Mouse (Mus musculus): ENCODE measurements around the gene Kat2b. TPM values are rescaled to one million over a fixed set of nuclear protein-coding genes. Genes with fewer than 3 reads are reported as not detected.
A peak's percentile ranks its signal among the peaks of the same experiment; 100 is the strongest.
"Not testable (repeated sequence)": the region's sequence is repeated elsewhere in the genome, so short reads cannot be mapped to it uniquely, and the experiment has no call there.

Gene Kat2b
- polyA plus RNA-seq, 1 experiment, result 11.2 TPM

GRCm38 (mm10) chr17:53594590-53594989 is 27.9 kb downstream of the Kat2b start:
- TF ChIP-seq CTCF (IDR thresholded peaks at IDR 0.05; ENCODE audit: insufficient read depth, low read length) (no peak), POLR2A (IDR thresholded peaks at IDR 0.05; ENCODE audit: borderline replicate concordance, extremely low read depth, low read depth, low read length) (no peak)
- WGBS, result 65% methylated on average over 4 of the region's 4 CpGs
- H3K4me1 ChIP-seq (ENCODE audit: control insufficient read depth, insufficient read depth, low read length), result peaks cover 18% of the 10 kb centered on the region
- H3K4me3 ChIP-seq (replicated peaks; ENCODE audit: extremely low read depth, low read depth, low read length), result no peak overlapping the region
- no peak for DNase-seq

GRCm38 (mm10) chr17:53595527-53595926 is 28.9 kb downstream of the Kat2b start:
- Histone ChIP-seq H3K4me1 (ENCODE audit: control insufficient read depth, insufficient read depth, low read length) (peaks cover 18% of the 10 kb centered on the region), H3K4me3 (replicated peaks; ENCODE audit: extremely low read depth, low read depth, low read length) (no peak overlapping the region)
- no peak for TF ChIP-seq CTCF (IDR thresholded peaks at IDR 0.05; ENCODE audit: insufficient read depth, low read length)
- no peak for TF ChIP-seq POLR2A (IDR thresholded peaks at IDR 0.05; ENCODE audit: borderline replicate concordance, extremely low read depth, low read depth, low read length)
- 59% methylated on average over 8 of the region's 8 CpGs for WGBS
- no peak for DNase-seq

DNA sequence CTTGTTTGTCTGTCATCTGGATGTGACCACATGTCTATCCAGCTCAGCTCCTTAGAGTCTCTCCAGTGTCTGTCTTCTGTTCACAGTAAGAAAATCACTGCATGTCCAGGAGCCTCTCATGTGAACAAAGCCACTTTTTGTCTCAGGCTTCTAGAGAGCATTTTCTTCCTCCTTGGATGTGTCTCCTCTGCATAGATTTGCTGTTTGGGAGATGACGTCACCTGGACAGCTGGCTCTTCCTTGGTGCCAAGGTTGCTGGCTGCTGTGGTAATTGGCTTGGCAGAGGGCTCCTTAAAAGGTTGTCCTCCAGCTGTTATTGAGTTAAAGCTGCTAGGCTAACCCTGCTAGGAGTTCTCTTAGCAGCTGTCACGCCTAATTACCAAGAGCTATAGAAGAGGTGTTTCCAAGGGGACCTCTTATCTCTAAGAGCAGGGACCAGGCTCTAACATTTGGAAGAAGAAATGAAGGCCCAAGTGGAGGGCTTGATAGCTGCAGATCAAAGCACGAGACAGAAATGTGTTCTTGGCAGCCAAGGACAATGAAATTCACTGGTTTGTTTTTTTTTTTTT is 29.7 kb downstream of the Kat2b start:
- peak; percentile 33 for DNase-seq
- Histone ChIP-seq H3K4me1 (ENCODE audit: control insufficient read depth, insufficient read depth, low read length) (peaks cover 18% of the 10 kb centered on the region), H3K4me3 (replicated peaks; ENCODE audit: extremely low read depth, low read depth, low read length) (no peak overlapping the region)
- WGBS, result 33% methylated on average over 3 of the region's 3 CpGs
- TF ChIP-seq POLR2A (IDR thresholded peaks at IDR 0.05; ENCODE audit: borderline replicate concordance, extremely low read depth, low read depth, low read length) (no peak), CTCF (IDR thresholded peaks at IDR 0.05; ENCODE audit: insufficient read depth, low read length) (no peak)

DNA sequence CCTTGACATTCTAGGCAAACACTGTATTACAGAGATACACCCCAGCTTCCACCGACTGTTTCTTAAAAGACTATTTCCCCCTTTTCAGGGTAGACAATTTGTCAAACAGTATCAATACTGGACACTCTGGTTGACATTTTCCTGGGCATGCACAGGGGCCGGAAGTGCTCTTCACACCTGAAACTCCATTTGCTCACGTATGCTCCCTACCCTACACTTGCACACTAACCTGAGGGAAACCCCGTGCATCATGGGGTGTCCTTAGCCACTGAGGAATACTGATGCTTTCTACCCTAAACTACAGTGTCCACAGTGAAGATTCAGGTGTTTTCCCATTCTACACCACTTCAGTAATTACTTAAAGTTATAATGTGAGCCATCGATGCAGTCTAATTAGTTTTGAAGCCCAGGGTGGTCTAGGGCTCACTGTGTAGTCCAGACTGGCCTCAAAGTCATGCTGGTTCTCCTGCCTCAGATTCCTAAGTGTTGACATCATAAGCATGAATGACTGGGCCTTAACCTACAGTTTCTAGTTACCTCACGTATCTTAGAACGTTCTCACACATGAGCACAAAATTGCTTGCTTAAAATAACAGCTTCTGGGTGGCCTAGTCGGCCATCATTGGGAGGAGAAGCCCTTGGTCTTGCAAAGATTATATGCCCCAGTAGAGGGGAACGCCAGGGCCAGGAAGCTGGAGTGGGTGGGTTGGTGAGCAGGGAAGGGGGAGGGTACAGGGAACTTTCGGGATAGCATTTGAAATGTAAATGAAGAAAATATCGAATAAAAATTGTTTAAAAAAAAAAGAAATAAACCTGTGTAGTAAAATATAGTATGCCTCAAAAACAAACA is 30.5 kb downstream of the Kat2b start:
- peaks cover 18% of the 10 kb centered on the region for H3K4me1 ChIP-seq (ENCODE audit: control insufficient read depth, insufficient read depth, low read length)

DNA sequence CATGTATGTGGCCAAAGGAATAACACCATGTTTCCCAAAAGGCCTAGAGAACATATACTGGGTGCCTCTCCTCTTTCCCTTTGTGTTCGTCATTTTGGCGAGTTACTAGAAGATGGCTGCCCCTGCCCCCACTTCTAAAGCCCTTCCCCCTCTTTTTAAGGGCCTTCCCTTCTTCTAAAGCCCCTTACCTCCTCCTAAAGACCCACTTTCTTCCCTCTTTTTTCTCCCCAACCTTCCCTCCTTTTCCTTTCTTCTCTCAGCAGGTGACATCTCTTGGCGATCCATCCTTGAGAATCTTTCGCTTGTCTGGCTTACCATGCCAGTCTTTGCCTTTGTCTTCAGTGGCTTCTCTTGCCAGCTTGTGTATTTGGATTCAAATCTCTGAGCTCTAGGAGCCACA is 31.9 kb downstream of the Kat2b start:
- TF ChIP-seq CTCF (IDR thresholded peaks at IDR 0.05; ENCODE audit: insufficient read depth, low read length) (no peak), POLR2A (IDR thresholded peaks at IDR 0.05; ENCODE audit: borderline replicate concordance, extremely low read depth, low read depth, low read length) (no peak)
- Histone ChIP-seq H3K4me3 (replicated peaks; ENCODE audit: extremely low read depth, low read depth, low read length) (no peak overlapping the region), H3K4me1 (ENCODE audit: control insufficient read depth, insufficient read depth, low read length) (peaks cover 18% of the 10 kb centered on the region)
- WGBS, result 90% methylated on average over 4 of the region's 4 CpGs
- no peak for DNase-seq

More for the DNA sequence above, 30.5 kb downstream of the Kat2b start:
- TF ChIP-seq CTCF (IDR thresholded peaks at IDR 0.05; ENCODE audit: insufficient read depth, low read length) (no peak), POLR2A (IDR thresholded peaks at IDR 0.05; ENCODE audit: borderline replicate concordance, extremely low read depth, low read depth, low read length) (no peak)
- DNase-seq, result no peak
- WGBS, result 72% methylated on average over 11 of the region's 11 CpGs
- H3K4me3 ChIP-seq (replicated peaks; ENCODE audit: extremely low read depth, low read depth, low read length), result no peak overlapping the region

GRCm38 (mm10) chr17:53603236-53603635 is 36.6 kb downstream of the Kat2b start:
- DNase-seq; H3K4me3 ChIP-seq (replicated peaks; ENCODE audit: extremely low read depth, low read depth, low read length); H3K4me1 ChIP-seq (ENCODE audit: control insufficient read depth, insufficient read depth, low read length): not testable (repeated sequence)
- WGBS, result no CpG with 5 or more reads among the region's 7 CpGs

DNA sequence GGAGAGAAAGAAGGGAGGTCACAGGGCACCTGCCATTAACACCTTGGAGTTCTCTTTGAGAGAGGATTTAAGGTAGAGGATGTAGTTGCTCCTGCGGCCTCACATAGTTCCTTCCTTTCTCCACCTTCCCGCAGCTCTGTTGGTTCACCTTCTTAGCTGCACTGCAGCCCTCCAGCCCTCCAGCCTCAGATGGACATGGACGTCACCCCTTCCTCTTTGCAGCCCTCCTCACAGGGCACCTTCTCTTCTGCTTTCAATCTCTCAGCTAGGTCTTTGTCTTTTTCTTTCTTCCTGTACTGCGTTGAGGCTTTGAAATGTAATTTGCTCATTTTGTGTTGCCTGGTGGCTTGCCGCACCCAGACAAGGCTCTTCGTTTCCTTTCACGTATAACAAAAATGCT is 39.4 kb downstream of the Kat2b start:
- no CpG with 5 or more reads among the region's 7 CpGs for WGBS
- not testable (repeated sequence) for DNase-seq; H3K4me3 ChIP-seq (replicated peaks; ENCODE audit: extremely low read depth, low read depth, low read length); H3K4me1 ChIP-seq (ENCODE audit: control insufficient read depth, insufficient read depth, low read length)

DNA sequence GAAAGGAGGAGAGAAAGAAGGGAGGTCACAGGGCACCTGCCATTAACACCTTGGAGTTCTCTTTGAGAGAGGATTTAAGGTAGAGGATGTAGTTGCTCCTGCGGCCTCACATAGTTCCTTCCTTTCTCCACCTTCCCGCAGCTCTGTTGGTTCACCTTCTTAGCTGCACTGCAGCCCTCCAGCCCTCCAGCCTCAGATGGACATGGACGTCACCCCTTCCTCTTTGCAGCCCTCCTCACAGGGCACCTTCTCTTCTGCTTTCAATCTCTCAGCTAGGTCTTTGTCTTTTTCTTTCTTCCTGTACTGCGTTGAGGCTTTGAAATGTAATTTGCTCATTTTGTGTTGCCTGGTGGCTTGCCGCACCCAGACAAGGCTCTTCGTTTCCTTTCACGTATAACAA is 42.3 kb downstream of the Kat2b start:
- not testable (repeated sequence) for H3K4me3 ChIP-seq (replicated peaks; ENCODE audit: extremely low read depth, low read depth, low read length); DNase-seq; H3K4me1 ChIP-seq (ENCODE audit: control insufficient read depth, insufficient read depth, low read length)
- no CpG with 5 or more reads among the region's 7 CpGs for WGBS

GRCm38 (mm10) chr17:53617295-53617957 is 50.8 kb downstream of the Kat2b start:
- Histone ChIP-seq H3K4me3 (replicated peaks; ENCODE audit: extremely low read depth, low read depth, low read length) (no peak overlapping the region), H3K4me1 (ENCODE audit: control insufficient read depth, insufficient read depth, low read length) (peaks cover 5% of the 10 kb centered on the region)
- no peak for DNase-seq
- TF ChIP-seq CTCF (IDR thresholded peaks at IDR 0.05; ENCODE audit: insufficient read depth, low read length), result no peak
- no peak for TF ChIP-seq POLR2A (IDR thresholded peaks at IDR 0.05; ENCODE audit: borderline replicate concordance, extremely low read depth, low read depth, low read length)
- 96% methylated on average over 6 of the region's 6 CpGs for WGBS

DNA sequence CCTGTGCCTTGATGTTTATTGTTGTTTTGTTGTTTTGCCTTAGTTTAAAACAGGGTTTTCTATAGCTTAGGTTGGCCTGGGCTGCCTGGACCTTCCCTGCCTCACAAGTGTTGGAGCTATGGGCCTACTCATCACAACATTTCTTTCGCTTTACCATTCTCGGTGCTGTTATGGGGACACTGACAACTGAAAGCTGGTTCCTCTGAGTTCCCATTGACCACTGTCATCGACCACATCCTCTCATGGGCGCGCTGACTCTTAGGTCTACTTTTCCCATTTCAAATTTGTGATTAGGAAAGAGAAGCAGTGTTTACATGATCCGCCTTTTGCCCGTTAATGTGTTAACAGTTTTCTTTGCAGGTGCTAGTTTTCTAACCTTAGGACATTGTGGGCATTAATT is 51.7 kb downstream of the Kat2b start:
- H3K4me1 ChIP-seq (ENCODE audit: control insufficient read depth, insufficient read depth, low read length), result peaks cover 5% of the 10 kb centered on the region
- no peak for DNase-seq
- TF ChIP-seq POLR2A (IDR thresholded peaks at IDR 0.05; ENCODE audit: borderline replicate concordance, extremely low read depth, low read depth, low read length) (no peak), CTCF (IDR thresholded peaks at IDR 0.05; ENCODE audit: insufficient read depth, low read length) (no peak)
- H3K4me3 ChIP-seq (replicated peaks; ENCODE audit: extremely low read depth, low read depth, low read length), result no peak overlapping the region
- 85% methylated on average over 7 of the region's 7 CpGs for WGBS

Data from lung, adult 2 months (tissue).